Mouse (Mus musculus): Measurements from ENCODE around the gene Ccdc125. TPM values are rescaled to one million over a fixed set of nuclear protein-coding genes. Genes with fewer than 3 reads are reported as not detected.
A peak's percentile ranks its signal among the peaks of the same experiment; 100 is the strongest.
"Not testable (repeated sequence)": the region's sequence is repeated elsewhere in the genome, so short reads cannot be mapped to it uniquely, and the experiment has no call there.

The Ccdc125 gene
- polyA plus RNA-seq, 1 experiment: 1.4 TPM

- no peak overlapping the region for H3K4me3 ChIP-seq (ENCODE audit: insufficient read depth, low read length)
- TF ChIP-seq CTCF (IDR thresholded peaks at IDR 0.05; ENCODE audit: borderline replicate concordance, insufficient read depth, low read length) (no peak), POLR2A (IDR thresholded peaks at IDR 0.05; ENCODE audit: low read depth, low read length) (no peak)
- H3K4me1 ChIP-seq (ENCODE audit: control insufficient read depth, insufficient read depth, low read length): no peaks in the 10 kb centered on the region
- H3K27ac ChIP-seq (ENCODE audit: insufficient read depth, low read length): no peak overlapping the region
Observed at GRCm38 (mm10) chr13:100706206-100706605, 36.7 kb downstream of the Ccdc125 start.

GRCm38 (mm10) chr13:100715467-100715866 lies 46.0 kb downstream of the Ccdc125 start:
- no peak for TF ChIP-seq CTCF (IDR thresholded peaks at IDR 0.05; ENCODE audit: borderline replicate concordance, insufficient read depth, low read length)
- TF ChIP-seq POLR2A (IDR thresholded peaks at IDR 0.05; ENCODE audit: low read depth, low read length): no peak
- H3K4me1 ChIP-seq (ENCODE audit: control insufficient read depth, insufficient read depth, low read length): no peaks in the 10 kb centered on the region

GRCm38 (mm10) chr13:100721656-100722055 lies 52.1 kb downstream of the Ccdc125 start:
- no peak for TF ChIP-seq POLR2A (IDR thresholded peaks at IDR 0.05; ENCODE audit: low read depth, low read length)
- TF ChIP-seq CTCF (IDR thresholded peaks at IDR 0.05; ENCODE audit: borderline replicate concordance, insufficient read depth, low read length): no peak
- Histone ChIP-seq H3K4me1 (ENCODE audit: control insufficient read depth, insufficient read depth, low read length) (no peaks in the 10 kb centered on the region; the same call in 1 of the 2 replicates), H3K4me3 (ENCODE audit: insufficient read depth, low read length) (no peak overlapping the region), H3K27ac (ENCODE audit: insufficient read depth, low read length) (no peak overlapping the region)

More at GRCm38 (mm10) chr13:100715467-100715866, 46.0 kb downstream of the Ccdc125 start:
- H3K27ac ChIP-seq (ENCODE audit: insufficient read depth, low read length): no peak overlapping the region
- no peak overlapping the region for H3K4me3 ChIP-seq (ENCODE audit: insufficient read depth, low read length)

DNA sequence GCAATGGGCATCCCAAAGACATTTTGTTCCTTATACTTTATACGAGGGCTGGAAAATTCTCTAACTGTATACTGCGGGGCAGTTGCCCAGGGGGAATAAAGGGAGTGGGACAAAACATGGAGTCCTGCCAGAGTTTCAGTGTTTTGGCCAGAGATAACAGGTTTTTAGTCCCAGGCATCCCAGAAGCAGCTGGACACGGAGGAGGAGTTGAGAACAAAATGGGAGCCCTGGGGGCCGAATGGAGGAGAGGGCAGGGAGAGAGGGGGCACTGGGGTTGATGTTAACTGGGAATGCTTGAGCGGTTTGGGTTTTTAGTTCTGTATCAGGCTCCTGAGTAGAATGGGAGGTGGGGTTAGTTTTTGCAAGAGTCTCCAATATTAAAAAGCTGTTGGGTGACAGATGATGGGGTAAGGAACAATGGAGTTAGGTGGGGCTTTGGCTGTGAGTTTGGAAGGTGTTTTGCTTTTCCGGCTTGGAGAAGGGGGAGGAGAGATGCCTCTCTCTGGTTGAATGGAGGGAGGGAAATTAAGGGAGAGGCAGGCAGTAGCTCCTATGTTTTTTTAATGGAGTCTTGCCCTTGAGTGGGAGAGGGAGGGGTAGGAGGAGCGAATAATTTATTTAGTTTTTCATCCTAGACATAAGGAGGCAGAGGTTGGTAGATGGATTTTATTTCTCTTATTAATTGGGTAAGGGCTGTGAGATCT lies 54.7 kb downstream of the Ccdc125 start:
- no peak overlapping the region for H3K27ac ChIP-seq (ENCODE audit: insufficient read depth, low read length)
- TF ChIP-seq CTCF (IDR thresholded peaks at IDR 0.05; ENCODE audit: borderline replicate concordance, insufficient read depth, low read length) (no peak), POLR2A (IDR thresholded peaks at IDR 0.05; ENCODE audit: low read depth, low read length) (no peak)
- peaks cover 9% of the 10 kb centered on the region for H3K4me1 ChIP-seq (ENCODE audit: control insufficient read depth, insufficient read depth, low read length)
- no peak overlapping the region for H3K4me3 ChIP-seq (ENCODE audit: insufficient read depth, low read length)

- Histone ChIP-seq H3K4me3 (ENCODE audit: insufficient read depth, low read length) (no peak overlapping the region), H3K27ac (ENCODE audit: insufficient read depth, low read length) (no peak overlapping the region), H3K4me1 (ENCODE audit: control insufficient read depth, insufficient read depth, low read length) (peaks cover 9% of the 10 kb centered on the region)
- TF ChIP-seq POLR2A (IDR thresholded peaks at IDR 0.05; ENCODE audit: low read depth, low read length) (no peak), CTCF (IDR thresholded peaks at IDR 0.05; ENCODE audit: borderline replicate concordance, insufficient read depth, low read length) (no peak)
Observed at GRCm38 (mm10) chr13:100725194-100725593, 55.7 kb downstream of the Ccdc125 start.

DNA sequence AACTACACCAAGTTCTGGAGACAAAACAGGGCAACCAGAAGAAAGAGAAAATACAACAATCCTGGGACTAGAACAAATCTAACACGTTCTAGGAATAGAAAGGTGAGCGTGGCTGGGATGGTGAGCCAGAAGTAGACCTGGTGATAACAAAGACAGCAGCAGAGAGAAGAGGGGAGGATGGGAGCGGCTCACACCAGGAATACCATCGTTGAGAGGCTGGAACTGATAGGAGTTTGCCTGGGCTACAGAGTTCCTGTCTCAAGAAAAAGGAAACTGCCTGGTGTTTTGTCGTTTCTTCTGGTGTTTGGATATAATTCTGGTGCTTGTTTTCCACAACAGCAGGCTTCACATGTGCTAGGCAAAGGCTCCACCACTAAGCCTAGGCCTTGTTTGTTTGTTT lies 58.6 kb downstream of the Ccdc125 start:
- H3K4me1 ChIP-seq (ENCODE audit: control insufficient read depth, insufficient read depth, low read length): peaks cover 9% of the 10 kb centered on the region
- no peak overlapping the region for H3K27ac ChIP-seq (ENCODE audit: insufficient read depth, low read length)
- H3K4me3 ChIP-seq (ENCODE audit: insufficient read depth, low read length): no peak overlapping the region
- TF ChIP-seq POLR2A (IDR thresholded peaks at IDR 0.05; ENCODE audit: low read depth, low read length) (no peak; the same call in 1 of the 2 replicates), CTCF (IDR thresholded peaks at IDR 0.05; ENCODE audit: borderline replicate concordance, insufficient read depth, low read length) (no peak)

DNA sequence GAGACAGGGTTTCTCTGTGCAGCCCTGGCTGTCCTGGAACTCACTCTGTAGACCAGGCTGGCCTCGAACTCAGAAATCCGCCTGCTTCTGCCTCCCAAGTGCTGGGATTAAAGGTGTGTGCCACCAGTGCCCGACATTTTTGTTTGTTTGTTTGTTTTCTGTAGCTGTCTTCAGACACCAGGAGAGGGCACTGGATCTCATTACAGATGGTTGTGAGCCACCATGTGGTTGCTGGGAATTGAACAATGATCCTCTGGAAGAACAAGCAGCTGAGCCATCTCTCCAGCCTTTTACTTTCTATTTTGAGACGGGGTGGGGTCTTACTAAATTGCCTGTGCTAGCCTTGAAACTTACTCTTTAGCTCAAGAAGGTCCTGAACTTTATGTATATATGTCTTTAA lies 59.0 kb downstream of the Ccdc125 start:
- not testable (repeated sequence) for H3K27ac ChIP-seq (ENCODE audit: insufficient read depth, low read length); H3K4me3 ChIP-seq (ENCODE audit: insufficient read depth, low read length); H3K4me1 ChIP-seq (ENCODE audit: control insufficient read depth, insufficient read depth, low read length)

GRCm38 (mm10) chr13:100730153-100730860 lies 60.8 kb downstream of the Ccdc125 start:
- peak overlapping the region; percentile 93 for H3K4me3 ChIP-seq (ENCODE audit: insufficient read depth, low read length)
- H3K4me1 ChIP-seq (ENCODE audit: control insufficient read depth, insufficient read depth, low read length): peaks cover 9% of the 10 kb centered on the region
- no peak for TF ChIP-seq CTCF (IDR thresholded peaks at IDR 0.05; ENCODE audit: borderline replicate concordance, insufficient read depth, low read length)
- peak; percentile 81; the same call in 1 of the 2 replicates for TF ChIP-seq POLR2A (IDR thresholded peaks at IDR 0.05; ENCODE audit: low read depth, low read length)
- H3K27ac ChIP-seq (ENCODE audit: insufficient read depth, low read length): peak overlapping the region; percentile 95

DNA sequence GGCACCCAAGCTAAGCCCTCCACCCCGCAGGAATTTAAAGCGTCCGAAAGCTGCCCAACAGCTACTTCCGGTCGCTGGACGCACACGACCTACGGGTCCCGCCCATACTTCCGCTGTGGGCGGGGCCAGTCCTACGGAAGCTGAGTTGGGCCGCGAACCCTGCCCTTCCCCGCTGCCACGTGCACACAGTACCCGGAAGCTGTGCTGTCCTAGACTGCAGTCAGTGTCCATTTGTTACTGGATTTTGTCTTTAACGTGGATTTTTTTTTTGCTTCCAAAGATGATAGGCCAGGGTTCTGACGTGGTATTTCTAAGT lies 61.3 kb downstream of the Ccdc125 start, which contains the start of gene Cdk7:
TSS of gene Cdk7 (minus strand) at position 79 of the 316 bp plus-strand sequence.
- H3K4me1 ChIP-seq (ENCODE audit: control insufficient read depth, insufficient read depth, low read length): peaks cover 9% of the 10 kb centered on the region
- TF ChIP-seq POLR2A (IDR thresholded peaks at IDR 0.05; ENCODE audit: low read depth, low read length) (peak; percentile 6; the same call in 1 of the 2 replicates), CTCF (IDR thresholded peaks at IDR 0.05; ENCODE audit: borderline replicate concordance, insufficient read depth, low read length) (no peak)
- H3K27ac ChIP-seq (ENCODE audit: insufficient read depth, low read length): peak within 1 kb of the TSS; percentile 95
- peak within 1 kb of the TSS; percentile 93 for H3K4me3 ChIP-seq (ENCODE audit: insufficient read depth, low read length)

- not testable (repeated sequence) for H3K4me1 ChIP-seq (ENCODE audit: control insufficient read depth, insufficient read depth, low read length); H3K27ac ChIP-seq (ENCODE audit: insufficient read depth, low read length); H3K4me3 ChIP-seq (ENCODE audit: insufficient read depth, low read length)
Observed at GRCm38 (mm10) chr13:100731462-100732046, 62.0 kb downstream of the Ccdc125 start.
